Mouse (Mus musculus) neural tube, embryonic 15.5 days (tissue): ENCODE measurements around the gene Fcrla. TPM values are rescaled to one million over a fixed set of nuclear protein-coding genes. Genes with fewer than 3 reads are reported as not detected.
A peak's percentile ranks its signal among the peaks of the same experiment; 100 is the strongest.

Experiments
- ATAC-seq: fragments of 200-750 bp; cut with Nextera tagmentation; 2 replicates; pipeline ENCODE4 v1.8.0; 2017; ENCODE audit warnings: mild to moderate bottlenecking, moderate TSS enrichment, moderate library complexity; ENCODE audit not compliant: low FRiP score
- H3K27ac ChIP-seq: fragments of 300-500 bp; sonication (generic); replicated peaks from 2 replicates; pipeline ENCODE4 v1.5.1; 2015; ENCODE audit warnings: mild to moderate bottlenecking, inconsistent platforms
- H3K27me3 ChIP-seq: fragments of 300-500 bp; sonication (generic); replicated peaks from 2 replicates; pipeline ENCODE4 v1.6.1; 2015; ENCODE audit warnings: inconsistent platforms
- H3K36me3 ChIP-seq: fragments of 300-500 bp; sonication (generic); 2 replicates; pipeline ENCODE4 v1.6.1; 2015; ENCODE audit warnings: inconsistent platforms
- H3K4me1 ChIP-seq: fragments of 300-500 bp; sonication (generic); 2 replicates; pipeline ENCODE4 v1.6.1; 2015; ENCODE audit warnings: inconsistent platforms
- H3K4me2 ChIP-seq: fragments of 300-500 bp; sonication (generic); 2 replicates; pipeline ENCODE4 v1.6.1; 2015; ENCODE audit warnings: inconsistent platforms, mild to moderate bottlenecking, moderate library complexity
- H3K4me3 ChIP-seq: fragments of 300-500 bp; sonication (generic); replicated peaks from 2 replicates; pipeline ENCODE4 v1.5.1; 2015; ENCODE audit warnings: mild to moderate bottlenecking, inconsistent platforms
- H3K9ac ChIP-seq: fragments of 300-500 bp; sonication (generic); replicated peaks from 2 replicates; pipeline ENCODE4 v1.6.1; 2015; ENCODE audit warnings: mild to moderate bottlenecking, inconsistent platforms
- H3K9me3 ChIP-seq: fragments of 300-500 bp; sonication (generic); replicated peaks from 2 replicates; pipeline ENCODE4 v1.6.1; 2016; ENCODE audit warnings: inconsistent platforms
- WGBS: fragments of 180-500 bp; shearing (Covaris S2); methylation state at CpG from one replicate; pipeline ENCODE4 v1.1.7; 2015; ENCODE audit warnings: mixed read lengths; 5-methylcytosine and 5-hydroxymethylcytosine counted together
- polyA plus RNA-seq: library from polyadenylated mRNA; unstranded; fragments of >200 nt; fragmentation: Nextera tagmentation; extraction: Ambion mirVana; gene quantifications from 2 replicates; pipeline ENCODE4 v1.2.1, GENCODE M21; 2015

Fcrla gene
- polyA plus RNA-seq, 1 experiment from 2014 or later: not detected

DNA sequence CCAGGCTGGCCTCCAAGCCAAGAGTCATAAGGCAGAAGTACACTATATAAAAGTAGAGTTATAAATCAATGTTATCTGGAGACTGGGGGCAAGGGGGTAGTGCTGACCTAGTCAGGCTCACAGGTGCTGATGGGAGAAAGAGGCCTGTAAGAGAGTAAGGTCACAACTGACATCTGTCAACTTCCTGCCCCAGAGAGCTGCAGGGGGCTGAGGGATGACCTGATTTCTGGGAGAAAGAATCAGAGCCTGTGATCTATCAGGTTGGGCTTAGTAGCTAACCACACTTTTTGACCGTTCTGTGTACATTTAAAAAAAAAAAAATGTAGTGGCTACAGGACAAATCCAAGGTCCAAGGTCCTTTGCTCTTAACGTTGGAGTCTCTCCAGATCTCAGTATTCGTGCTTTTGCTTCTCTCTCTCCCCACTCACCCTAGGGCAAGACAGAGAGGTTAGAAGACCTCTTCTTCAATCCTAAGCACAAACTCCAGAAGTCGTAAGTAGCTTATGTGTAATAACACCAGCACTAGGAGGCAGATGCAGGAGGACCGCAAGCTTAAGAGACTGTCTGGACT lies 44.4 kb downstream of the Fcrla start:
- 86% methylated on average over 5 of the region's 5 CpGs for WGBS
- Histone ChIP-seq H3K9ac (no peak overlapping the region), H3K27ac (no peak overlapping the region), H3K9me3 (no peaks in the 10 kb centered on the region), H3K4me1 (peaks cover 23% of the 10 kb centered on the region), H3K4me2 (peak overlapping the region; percentile 74; the same call in 1 of the 2 replicates), H3K27me3 (no peaks in the 10 kb centered on the region), H3K36me3 (peaks cover 21% of the 10 kb centered on the region), H3K4me3 (no peak overlapping the region)
- ATAC-seq: no peak

DNA sequence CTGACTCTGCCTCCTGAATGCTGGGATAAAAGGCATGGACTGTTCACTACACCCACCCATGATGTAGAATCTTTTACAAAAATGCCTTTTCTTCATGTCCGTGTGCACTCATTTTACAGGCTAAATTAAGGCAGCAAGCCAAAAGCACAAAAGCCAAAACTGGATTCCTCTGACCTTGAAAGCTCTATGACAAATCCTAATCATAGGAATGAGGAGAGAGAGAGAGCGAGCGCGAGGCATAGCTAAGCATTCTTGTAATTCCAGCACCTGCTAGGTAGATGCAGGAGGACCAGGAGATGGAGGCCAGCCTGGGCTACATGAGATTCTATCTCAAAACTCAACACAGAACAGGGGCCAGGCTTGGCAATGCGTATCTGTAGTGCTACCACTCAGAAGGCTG lies 50.5 kb downstream of the Fcrla start:
- Histone ChIP-seq H3K4me3 (no peak overlapping the region), H3K36me3 (peaks cover 59% of the 10 kb centered on the region), H3K27me3 (no peaks in the 10 kb centered on the region), H3K9me3 (no peaks in the 10 kb centered on the region), H3K9ac (no peak overlapping the region), H3K27ac (no peak overlapping the region), H3K4me2 (no peak overlapping the region), H3K4me1 (no peaks in the 10 kb centered on the region; the same call in 1 of the 2 replicates)
- no peak for ATAC-seq
- 96% methylated on average over 5 of the region's 5 CpGs for WGBS

DNA sequence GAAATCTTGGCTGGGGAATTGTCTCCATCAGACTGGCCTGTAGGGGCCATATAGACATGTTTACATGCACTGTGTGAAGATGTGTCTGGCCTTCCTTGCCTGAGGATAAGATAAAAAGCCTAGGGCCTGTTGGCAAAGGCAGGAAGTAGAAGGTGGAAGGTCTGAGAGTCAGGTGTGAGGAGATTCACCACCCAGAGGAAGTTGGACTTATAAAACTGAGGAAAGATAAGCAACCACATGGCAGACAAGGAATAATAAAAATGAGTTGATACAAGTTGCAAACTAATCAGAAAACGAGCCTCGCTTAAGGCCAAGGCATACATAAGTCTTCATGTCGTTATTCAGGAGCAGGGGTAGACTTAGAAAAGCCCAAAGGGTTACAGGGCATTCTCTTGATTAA lies 51.7 kb downstream of the Fcrla start:
- WGBS: 88% methylated on average over 3 of the region's 3 CpGs
- Histone ChIP-seq H3K4me3 (no peak overlapping the region), H3K9me3 (no peaks in the 10 kb centered on the region), H3K4me2 (no peak overlapping the region), H3K4me1 (no peaks in the 10 kb centered on the region), H3K27ac (no peak overlapping the region), H3K27me3 (no peaks in the 10 kb centered on the region), H3K9ac (no peak overlapping the region), H3K36me3 (peaks cover 57% of the 10 kb centered on the region)
- no peak for ATAC-seq

DNA sequence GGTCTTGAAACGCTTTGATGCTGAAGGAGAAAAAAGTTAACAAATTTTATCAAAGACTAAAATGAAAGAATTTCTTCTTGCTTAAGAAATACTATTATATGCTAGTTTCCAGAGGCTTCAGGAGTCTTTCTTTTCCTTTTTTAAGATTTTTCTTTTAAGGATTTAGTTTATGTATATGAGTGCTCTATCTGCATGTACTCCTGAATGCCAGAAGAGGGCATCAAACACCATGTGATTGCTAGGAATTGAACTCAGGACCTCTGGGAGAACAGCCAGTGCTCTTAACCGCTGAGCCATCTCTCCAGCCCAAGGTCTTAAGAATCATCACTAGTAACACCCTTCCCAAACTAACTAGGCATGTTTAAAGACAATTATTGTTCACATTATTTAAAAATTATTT lies 55.4 kb downstream of the Fcrla start:
- ATAC-seq: no peak

DNA sequence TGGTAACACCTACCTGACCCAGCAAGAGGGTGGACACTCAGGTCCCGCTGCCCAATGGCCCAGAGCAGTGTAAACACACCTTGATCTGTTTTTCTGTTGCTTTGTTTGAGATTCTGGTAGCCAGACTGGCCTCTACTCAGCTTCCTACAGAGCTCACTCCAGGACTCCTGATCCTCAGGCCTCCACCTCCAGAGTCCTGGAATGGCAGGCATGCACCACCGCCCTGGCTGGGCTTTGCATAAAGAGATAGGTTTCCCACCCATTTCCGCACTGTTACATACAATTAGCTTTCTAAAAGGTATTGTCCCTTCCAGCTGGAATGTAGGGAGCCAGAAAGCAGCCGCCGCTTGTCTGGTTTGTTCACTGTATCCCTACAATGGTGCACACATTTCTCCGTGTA lies 56.0 kb downstream of the Fcrla start:
- Histone ChIP-seq H3K4me1 (peaks cover 13% of the 10 kb centered on the region), H3K4me3 (no peak overlapping the region), H3K27me3 (no peaks in the 10 kb centered on the region), H3K4me2 (no peak overlapping the region), H3K9ac (no peak overlapping the region), H3K27ac (no peak overlapping the region), H3K9me3 (no peaks in the 10 kb centered on the region), H3K36me3 (peaks cover 30% of the 10 kb centered on the region)
- no peak for ATAC-seq
- WGBS: 94% methylated on average over 6 of the region's 6 CpGs

More for the DNA sequence above, 55.4 kb downstream of the Fcrla start:
- no peaks in the 10 kb centered on the region for H3K27me3 ChIP-seq
- peaks cover 33% of the 10 kb centered on the region for H3K36me3 ChIP-seq
- H3K4me2 ChIP-seq: no peak overlapping the region
- WGBS: 95% methylated on average over 2 of the region's 2 CpGs
- H3K9me3 ChIP-seq: no peaks in the 10 kb centered on the region
- no peak overlapping the region for H3K9ac ChIP-seq
- H3K4me1 ChIP-seq: peaks cover 7% of the 10 kb centered on the region
- no peak overlapping the region for H3K4me3 ChIP-seq
- no peak overlapping the region for H3K27ac ChIP-seq

DNA sequence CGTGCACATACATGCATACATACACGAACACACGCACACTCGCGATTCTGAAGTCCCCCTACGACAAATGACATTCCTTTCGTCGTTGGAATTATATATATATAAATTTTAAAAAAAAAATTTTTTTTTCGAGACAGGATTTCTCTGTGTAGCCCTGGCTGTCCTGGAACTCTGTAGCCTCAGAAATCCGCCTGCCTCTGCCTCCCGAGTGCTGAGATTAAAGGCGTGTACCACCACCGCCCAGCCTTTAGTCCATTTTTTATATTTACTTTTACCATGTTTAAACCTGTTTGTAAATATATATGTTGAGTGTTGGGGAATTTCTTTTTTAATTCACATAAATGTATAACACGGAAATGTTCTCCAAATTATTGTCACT lies 58.5 kb downstream of the Fcrla start:
- H3K27ac ChIP-seq: peak overlapping the region; percentile 77

DNA sequence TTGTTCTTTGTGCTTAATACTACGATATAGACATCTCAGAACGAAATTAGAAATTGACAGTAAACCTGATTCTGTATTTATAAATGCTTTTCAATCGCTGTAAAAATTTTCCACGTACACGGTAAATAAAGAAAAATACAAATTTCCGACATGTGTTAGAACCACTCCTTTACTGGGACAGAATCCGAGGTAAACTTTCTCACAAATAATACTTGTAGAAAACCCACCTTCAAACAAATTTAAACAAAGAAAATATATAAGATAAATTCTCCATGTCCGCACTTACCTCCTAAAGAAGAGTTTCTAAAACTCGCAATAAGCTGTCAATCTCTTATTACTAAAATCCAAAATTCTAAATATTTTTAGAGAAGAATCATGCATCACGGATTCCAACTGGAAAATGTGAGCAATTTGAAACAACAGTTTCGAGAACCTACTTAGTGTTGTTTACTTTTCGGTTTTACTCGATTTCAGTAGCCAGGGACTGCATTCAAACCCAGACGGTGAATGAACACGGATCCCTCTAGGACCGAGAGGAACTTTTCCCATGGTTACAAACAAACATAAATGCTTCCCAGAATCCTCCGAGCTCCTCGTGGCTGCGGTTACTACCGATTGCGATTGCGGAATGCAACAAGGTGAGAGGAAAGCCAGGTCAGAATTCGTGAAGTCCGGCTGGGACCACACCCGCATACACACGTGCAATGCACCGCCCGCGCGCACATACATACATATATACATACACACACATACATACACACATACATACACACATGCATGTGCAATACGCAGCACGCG lies 59.1 kb downstream of the Fcrla start:
- peaks cover 8% of the 10 kb centered on the region for H3K36me3 ChIP-seq
- under 1% methylated on average over 33 of the region's 33 CpGs for WGBS
- H3K27ac ChIP-seq: peak overlapping the region; percentile 77

More for the DNA sequence above, 58.5 kb downstream of the Fcrla start:
- peak overlapping the region; percentile 76 for H3K4me2 ChIP-seq
- H3K4me3 ChIP-seq: peak overlapping the region; percentile 88
- H3K9ac ChIP-seq: peak overlapping the region; percentile 59
- peaks cover 17% of the 10 kb centered on the region for H3K4me1 ChIP-seq
- peaks cover 10% of the 10 kb centered on the region for H3K36me3 ChIP-seq
- WGBS: 18% methylated on average over 14 of the region's 14 CpGs
- H3K27me3 ChIP-seq: no peaks in the 10 kb centered on the region
- H3K9me3 ChIP-seq: no peaks in the 10 kb centered on the region
- ATAC-seq: peak; percentile 25; the same call in 1 of the 2 replicates

DNA sequence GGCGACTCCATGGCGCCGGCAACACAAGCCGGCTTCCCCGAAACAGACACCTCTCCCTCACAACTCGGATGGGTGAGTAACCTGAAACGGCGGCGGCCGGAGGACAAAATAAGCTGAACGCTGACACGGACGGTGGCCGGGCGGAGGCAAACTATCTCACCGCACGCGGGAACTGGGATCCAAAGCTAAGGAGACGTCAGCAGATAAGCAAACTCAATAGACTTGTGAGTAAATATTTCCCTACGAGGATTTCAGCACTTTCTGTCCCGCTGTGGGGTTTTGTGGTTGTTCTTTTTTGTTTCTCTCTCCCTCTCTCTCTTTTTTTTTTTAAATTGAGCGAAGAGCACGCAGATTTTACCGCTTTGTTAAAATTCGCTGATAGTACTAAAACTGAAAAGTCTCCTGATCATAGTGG lies 59.7 kb downstream of the Fcrla start, which contains the start of gene Atf6:
Atf6 (minus strand) TSS at position 81 of the 415 bp plus-strand sequence.
- peak; percentile 75 for ATAC-seq
- peak within 1 kb of the TSS; percentile 88 for H3K4me3 ChIP-seq
- under 1% methylated on average over 25 of the region's 25 CpGs for WGBS

More for the DNA sequence above, 59.1 kb downstream of the Fcrla start:
- peak; percentile 93 for ATAC-seq
- H3K9me3 ChIP-seq: no peaks in the 10 kb centered on the region
- peaks cover 17% of the 10 kb centered on the region for H3K4me1 ChIP-seq
- H3K4me3 ChIP-seq: peak overlapping the region; percentile 88
- H3K4me2 ChIP-seq: peak overlapping the region; percentile 76
- H3K27me3 ChIP-seq: no peaks in the 10 kb centered on the region
- H3K9ac ChIP-seq: peak overlapping the region; percentile 84

More for the DNA sequence above, 59.7 kb downstream of the Fcrla start, which contains the start of gene Atf6:
- Histone ChIP-seq H3K4me1 (peaks cover 17% of the 10 kb centered on the region), H3K9me3 (no peaks in the 10 kb centered on the region), H3K4me2 (peak within 1 kb of the TSS; percentile 76), H3K9ac (peak within 1 kb of the TSS; percentile 84), H3K27me3 (no peaks in the 10 kb centered on the region), H3K27ac (peak within 1 kb of the TSS; percentile 80), H3K36me3 (peaks cover 8% of the 10 kb centered on the region)

Other genes starting within 250 kb of the Fcrla start
- gene Atf6, start 59.8 kb downstream of the Fcrla start, polyA plus RNA-seq: 7.1 and 7.2 TPM in 2 replicates
- gene Gm26620, start 42.5 kb downstream of the Fcrla start, polyA plus RNA-seq: 0.36 and 0.91 TPM in 2 replicates
- 43.5 and 51.7 TPM in 2 replicates for gene Dusp12, start 42.0 kb downstream of the Fcrla start, polyA plus RNA-seq
- gene Fcrlb, start 14.6 kb downstream of the Fcrla start, polyA plus RNA-seq: 1.1 and 1.4 TPM in 2 replicates
- gene Fcgr2b, start 49.0 kb upstream of the Fcrla start, polyA plus RNA-seq: 1.1 and 3.2 TPM in 2 replicates
- 0.40 and 0.95 TPM in 2 replicates for gene Fcgr4, start 91.3 kb upstream of the Fcrla start, polyA plus RNA-seq
- gene Fcgr3, start 137.4 kb upstream of the Fcrla start, polyA plus RNA-seq: 11.5 and 11.8 TPM in 2 replicates
- 4.4 and 6.3 TPM in 2 replicates for gene Cfap126, start 186.3 kb upstream of the Fcrla start, polyA plus RNA-seq
- 311 and 314 TPM in 2 replicates for gene Sdhc, start 223.0 kb upstream of the Fcrla start, polyA plus RNA-seq
- 8.8 and 11.0 TPM in 2 replicates for gene Mpz, start 223.1 kb upstream of the Fcrla start, polyA plus RNA-seq